Mouse (Mus musculus) liver, postnatal 0 days (tissue): Measurements from ENCODE around the gene Tapbp.

Experiments used
- CTCF ChIP-seq: sonication (generic); IDR thresholded peaks from 2 replicates; pipeline ENCODE4 v1.5.1; 2016; ENCODE audit warnings: antibody characterized with exemption, low read depth
- EP300 ChIP-seq: IDR thresholded peaks from 2 replicates; pipeline ENCODE4 v1.6.1; 2016; ENCODE audit warnings: antibody characterized with exemption, low read depth, mild to moderate bottlenecking

DNA sequence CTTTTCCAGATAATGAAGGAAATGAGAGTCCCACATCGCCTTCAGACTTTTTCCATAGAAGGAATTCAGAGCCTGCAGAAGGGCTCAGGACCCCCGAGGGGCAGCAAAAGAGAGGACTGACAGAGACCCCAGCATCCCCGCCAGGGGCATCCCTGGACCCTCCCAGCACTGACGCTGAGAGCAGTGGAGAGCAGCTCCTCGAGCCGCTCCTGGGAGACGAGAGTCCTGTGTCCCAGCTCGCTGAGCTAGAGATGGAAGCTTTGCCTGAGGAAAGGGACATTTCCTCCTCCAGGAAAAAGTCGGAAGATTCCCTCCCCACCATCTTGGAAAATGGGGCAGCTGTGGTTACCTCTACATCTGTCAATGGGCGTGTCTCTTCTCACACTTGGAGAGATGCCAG lies 2.4 kb upstream of the Tapbp start:
- TF ChIP-seq CTCF (no peak), EP300 (no peak)
